Mouse (Mus musculus) T-helper 1 cell (primary cell): ENCODE measurements around the gene Zfand3.

Experiments used
- in situ Hi-C: fragments of 300-600 bp; cut with MboI, MseI; formaldehyde crosslinking; loops from one replicate; pipeline ENCODE4 v1.15.1; 2025; ENCODE audit warnings: high pct_unique_total_duplicates

The Zfand3 gene

GRCm38 (mm10) chr17:30222361-30222760, 217.8 kb downstream of the Zfand3 start:
- in situ Hi-C loops, result no loop called here

GRCm38 (mm10) chr17:30222837-30223236, 218.3 kb downstream of the Zfand3 start:
- in situ Hi-C loops, result no loop called here

GRCm38 (mm10) chr17:30225030-30225740, 220.7 kb downstream of the Zfand3 start:
- in situ Hi-C loops, result no loop called here

- in situ Hi-C loops, result no loop called here
Observed at GRCm38 (mm10) chr17:30228439-30229215, 224.1 kb downstream of the Zfand3 start.

DNA sequence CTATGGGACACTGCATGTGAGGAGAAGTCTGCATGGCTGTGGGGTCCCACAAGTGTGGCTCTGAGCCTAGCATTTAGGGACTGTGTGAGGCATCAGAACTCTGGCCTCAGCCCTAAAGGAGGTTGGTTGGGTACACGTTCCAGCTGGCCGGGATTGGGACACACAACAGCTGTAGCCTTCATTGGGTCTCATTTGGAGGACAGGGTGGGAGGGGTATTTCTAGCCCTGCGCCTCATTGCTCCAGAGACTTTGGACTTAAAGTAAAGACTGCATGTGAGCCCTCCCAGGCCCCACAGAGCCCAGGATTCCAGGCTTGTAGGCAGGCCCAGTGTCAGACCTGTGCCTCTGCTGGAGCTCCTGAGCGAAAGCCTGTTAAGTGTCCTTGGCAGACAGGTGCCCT, 225.9 kb downstream of the Zfand3 start:
- in situ Hi-C loops, result no loop called here

DNA sequence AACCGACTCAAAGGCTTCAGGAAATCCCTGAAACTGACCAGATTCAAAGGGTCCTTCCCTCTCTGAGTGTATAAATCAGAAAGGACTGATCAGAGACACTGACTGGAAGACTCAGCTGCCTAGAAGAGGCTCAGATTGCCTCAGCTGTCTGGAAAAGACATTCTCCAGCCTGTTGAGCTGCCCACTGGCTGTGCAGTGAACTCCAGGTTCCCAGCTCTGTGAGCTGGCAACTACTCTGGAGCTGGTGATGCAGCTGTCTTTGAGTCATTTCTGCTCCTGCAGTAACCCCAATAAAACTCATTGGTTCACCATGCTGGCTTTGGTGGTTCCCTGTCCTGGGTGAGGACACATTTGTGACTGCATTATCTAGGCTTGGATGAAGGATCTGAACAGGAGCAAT, 226.9 kb downstream of the Zfand3 start:
- in situ Hi-C loops, result no loop called here

- in situ Hi-C loops, result no loop called here
Observed at GRCm38 (mm10) chr17:30232698-30233097, 228.2 kb downstream of the Zfand3 start.

DNA sequence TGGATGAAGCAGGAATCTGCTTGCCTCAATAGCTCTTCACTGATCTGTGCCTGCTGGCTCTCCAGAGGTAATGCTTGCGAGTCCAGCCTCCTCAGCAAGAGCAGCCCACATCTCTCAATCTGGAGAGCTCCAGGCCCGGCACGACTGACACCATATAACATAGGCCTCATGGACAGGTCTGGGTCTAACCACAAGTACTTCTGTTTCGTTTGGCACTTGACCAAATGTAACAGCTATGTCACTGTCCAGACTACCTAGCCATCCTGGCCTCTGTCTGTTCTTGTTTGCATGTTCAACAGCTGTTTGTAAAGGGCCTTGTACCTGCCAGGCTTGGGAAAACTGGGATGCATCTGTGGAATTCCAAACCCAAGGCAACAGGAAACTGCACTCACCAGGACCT, 230.8 kb downstream of the Zfand3 start:
- in situ Hi-C loops, result no loop called here

DNA sequence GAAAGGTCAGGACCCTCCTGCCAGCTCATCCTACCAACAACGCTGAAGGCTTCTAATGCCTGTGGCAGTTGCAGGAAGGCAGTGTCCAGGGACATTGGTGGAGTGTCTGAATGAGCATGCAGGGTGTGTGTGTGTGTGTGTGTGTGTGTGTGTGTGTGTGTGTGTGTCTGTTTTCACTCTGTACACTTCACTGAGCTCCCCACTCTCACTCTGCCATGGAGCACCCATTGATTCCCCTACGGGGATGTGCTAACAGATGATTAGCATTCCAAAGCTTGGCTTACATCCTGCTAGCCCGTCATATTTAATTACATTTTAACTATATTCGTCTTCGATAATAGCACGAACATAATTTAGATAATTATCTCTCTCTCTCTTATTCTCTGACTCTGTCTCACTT, 232.1 kb downstream of the Zfand3 start:
- in situ Hi-C loops, result no loop called here

- in situ Hi-C loops, result no loop called here
Observed at GRCm38 (mm10) chr17:30237600-30237999, 233.1 kb downstream of the Zfand3 start.

DNA sequence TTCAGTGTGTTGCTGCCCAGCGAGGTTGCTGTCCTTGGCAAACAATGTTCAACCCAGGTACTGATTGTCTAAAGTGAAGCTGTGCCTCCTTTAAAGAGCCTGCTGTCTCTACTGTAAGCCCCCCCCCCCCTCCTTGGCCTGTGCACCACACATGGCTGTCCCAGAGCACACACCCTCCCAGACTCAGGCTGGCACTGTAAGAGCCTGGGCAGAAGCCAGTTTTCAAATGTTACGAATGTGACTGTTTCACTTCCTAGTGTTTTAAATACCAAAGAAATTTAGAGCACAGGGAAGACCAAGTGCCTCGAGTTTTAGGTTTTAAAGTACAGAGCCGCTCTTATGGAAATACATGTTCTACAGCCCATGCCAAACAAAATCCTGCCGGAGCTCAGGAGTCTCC, 234.9 kb downstream of the Zfand3 start:
- in situ Hi-C loops, result no loop called here

- in situ Hi-C loops, result no loop called here
Observed at GRCm38 (mm10) chr17:30240659-30241058, 236.1 kb downstream of the Zfand3 start.

- in situ Hi-C loops, result no loop called here
Observed at GRCm38 (mm10) chr17:30241061-30241460, 236.5 kb downstream of the Zfand3 start.

GRCm38 (mm10) chr17:30241720-30242322, 237.3 kb downstream of the Zfand3 start:
- in situ Hi-C loops, result no loop called here

DNA sequence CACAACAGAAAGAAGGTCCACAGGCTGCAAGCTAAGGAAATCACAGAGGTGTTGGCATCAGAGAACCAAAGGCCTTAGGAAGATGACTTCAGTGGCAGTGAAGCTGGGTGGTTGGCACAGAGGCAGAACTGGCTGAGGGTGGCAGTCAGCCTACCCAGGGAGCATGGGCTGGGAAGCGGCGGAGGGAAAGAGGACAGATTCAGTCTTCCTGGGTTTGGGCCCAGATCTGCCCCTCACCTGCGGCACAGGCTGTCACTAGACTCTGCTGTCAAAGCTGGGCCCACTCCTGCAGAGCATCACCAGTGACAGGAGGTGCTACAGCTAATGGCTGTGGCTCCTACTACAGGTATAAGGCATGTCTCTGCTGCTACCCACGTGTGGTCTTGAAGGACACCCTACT, 238.1 kb downstream of the Zfand3 start:
- in situ Hi-C loops, result no loop called here

GRCm38 (mm10) chr17:30243540-30243939, 239.0 kb downstream of the Zfand3 start:
- in situ Hi-C loops, result no loop called here

GRCm38 (mm10) chr17:30244651-30245307, 240.2 kb downstream of the Zfand3 start:
- in situ Hi-C loops, result no loop called here

DNA sequence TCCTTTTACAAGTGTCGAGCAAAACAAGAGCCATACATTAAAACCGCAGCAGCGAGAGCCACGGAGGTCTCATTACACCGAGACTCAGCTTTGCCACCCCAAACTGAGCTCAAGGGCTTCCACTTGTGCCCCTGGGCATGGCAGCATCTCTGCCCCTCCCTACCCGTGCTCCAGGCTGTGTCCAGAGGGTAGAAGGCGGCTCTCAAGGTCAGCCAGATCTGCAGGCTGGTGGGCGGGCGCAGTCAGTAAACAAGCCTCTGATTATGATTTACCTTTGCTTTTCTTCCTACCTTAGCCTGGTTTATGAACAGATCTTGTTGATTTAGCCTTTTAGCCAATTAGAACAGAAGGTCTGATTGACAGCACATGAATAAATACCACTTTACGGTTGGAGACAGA, 240.8 kb downstream of the Zfand3 start:
- in situ Hi-C loops, result no loop called here

- in situ Hi-C loops, result no loop called here
Observed at GRCm38 (mm10) chr17:30253028-30253427, 248.5 kb downstream of the Zfand3 start.

DNA sequence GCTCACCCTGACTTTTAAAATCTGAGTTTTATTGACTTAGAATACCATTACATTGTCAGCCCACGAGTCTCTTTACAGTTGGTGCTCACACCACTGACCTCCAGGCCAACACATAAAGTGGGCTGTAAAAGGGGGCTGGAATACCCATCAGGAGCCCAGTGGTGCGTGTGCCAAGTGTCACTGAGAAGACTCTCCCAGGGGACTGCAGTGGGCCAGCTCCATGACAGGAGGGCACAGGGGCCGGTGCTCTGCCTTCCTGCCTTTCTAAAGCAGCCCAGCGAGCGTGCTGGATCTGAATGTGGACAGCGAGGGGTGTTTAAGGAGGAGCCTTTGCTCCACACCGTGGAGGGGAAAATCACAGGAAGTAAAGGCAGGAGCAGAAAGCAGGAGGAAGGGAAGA, 249.4 kb downstream of the Zfand3 start:
- in situ Hi-C loops, result no loop called here

GRCm38 (mm10) chr17:30255928-30256560, 251.5 kb downstream of the Zfand3 start:
- in situ Hi-C loops, result no loop called here

- in situ Hi-C loops, result no loop called here
Observed at GRCm38 (mm10) chr17:30258480-30258879, 253.9 kb downstream of the Zfand3 start.
